Mouse (Mus musculus) adrenal gland, postnatal 10 days (tissue): ENCODE results near the gene Pkhd1. TPM values are rescaled to one million over a fixed set of nuclear protein-coding genes. Genes with fewer than 3 reads are reported as not detected.
"Not testable (repeated sequence)": the region's sequence is repeated elsewhere in the genome, so short reads cannot be mapped to it uniquely, and the experiment has no call there.

Experiments used
- DNase-seq: peaks from one replicate; pipeline ENCODE4 v3.0.0; 2021; ENCODE audit warnings: mixed read lengths
- total RNA-seq, 2 experiments: library from RNA; stranded (reverse); gene quantifications; 2 replicates each; pipeline ENCODE4 v1.2.3; 2021

Gene Pkhd1
- total RNA-seq, 2 experiments from 2014 or later = 0.39 to 1.1 TPM

DNA sequence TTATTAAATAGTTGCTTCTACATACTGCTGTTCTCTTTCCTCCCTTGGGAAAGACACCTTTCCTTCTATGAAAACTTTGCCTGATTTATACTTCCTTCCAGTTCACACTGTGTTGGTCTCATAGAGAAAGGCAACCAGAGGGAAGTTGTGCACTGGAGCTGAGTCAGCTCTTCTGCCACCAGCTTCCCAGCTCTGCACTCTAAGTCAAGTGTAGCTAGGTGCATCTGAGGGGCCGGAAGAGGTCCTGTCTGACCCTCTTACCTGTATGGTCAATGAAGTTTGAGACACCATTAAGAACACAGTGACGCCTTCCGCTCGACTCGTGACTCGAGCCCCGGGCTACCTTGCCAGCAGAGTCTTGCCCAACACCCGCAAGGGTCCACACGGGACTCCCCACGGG lies 131.8 kb downstream of the Pkhd1 start:
- no peak for DNase-seq

DNA sequence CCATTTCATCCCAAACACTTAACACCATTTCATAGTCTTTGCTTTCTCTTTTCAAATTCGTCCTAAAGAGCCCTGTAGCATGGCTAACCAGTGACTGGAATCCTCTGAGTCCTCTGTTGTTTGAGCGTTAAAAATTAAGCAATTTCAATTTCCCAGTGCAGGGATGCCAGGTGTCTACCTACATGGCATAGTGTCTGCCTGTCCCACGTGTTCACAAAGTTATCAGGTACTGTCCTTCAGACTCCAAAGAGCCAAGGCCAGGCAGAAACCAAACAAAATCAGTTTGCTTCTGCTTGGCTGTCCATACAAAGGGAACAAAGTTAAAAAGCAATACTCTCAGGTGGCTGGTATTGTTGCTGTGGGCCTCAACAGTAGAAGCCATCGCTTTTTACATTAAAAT lies 136.0 kb downstream of the Pkhd1 start:
- DNase-seq = no peak

DNA sequence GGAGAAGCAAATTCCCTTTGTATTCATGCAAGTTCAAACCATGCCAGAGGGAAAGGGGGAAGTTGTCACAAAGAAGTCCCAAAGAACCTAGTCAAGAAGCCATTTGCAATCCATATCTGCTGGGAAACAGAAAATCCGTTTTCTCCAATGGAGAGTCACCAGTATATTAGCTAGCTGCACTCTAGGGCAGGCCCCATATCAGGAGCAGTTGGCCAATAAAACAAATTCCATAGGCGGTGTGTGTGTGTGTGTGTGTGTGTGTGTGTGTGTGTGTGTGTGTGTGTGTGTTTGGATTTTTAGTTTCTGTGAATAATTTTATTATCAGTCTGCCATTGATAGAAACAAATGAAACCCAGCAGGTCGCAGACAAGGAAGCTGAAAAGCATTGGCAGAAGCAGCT lies 139.2 kb downstream of the Pkhd1 start:
- DNase-seq = no peak

DNA sequence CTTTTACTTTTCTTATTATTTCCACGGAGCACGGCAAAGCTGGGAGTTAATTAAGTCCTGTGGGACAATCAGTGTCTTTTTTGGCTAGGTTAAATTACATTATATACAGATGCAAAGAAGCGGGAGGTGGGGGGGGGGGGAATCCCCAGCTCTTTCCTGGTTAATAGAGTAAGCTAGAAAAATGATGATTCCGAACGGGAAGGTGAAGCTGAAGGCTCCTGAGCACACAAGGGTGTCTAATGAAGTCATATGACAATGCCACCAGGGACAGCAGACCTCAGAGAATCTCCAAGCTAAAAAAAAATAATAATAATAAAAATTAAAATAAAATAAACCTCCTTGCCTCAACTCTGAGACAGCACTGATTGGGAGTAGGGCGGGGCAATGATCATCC lies 139.6 kb downstream of the Pkhd1 start:
- no peak for DNase-seq

DNA sequence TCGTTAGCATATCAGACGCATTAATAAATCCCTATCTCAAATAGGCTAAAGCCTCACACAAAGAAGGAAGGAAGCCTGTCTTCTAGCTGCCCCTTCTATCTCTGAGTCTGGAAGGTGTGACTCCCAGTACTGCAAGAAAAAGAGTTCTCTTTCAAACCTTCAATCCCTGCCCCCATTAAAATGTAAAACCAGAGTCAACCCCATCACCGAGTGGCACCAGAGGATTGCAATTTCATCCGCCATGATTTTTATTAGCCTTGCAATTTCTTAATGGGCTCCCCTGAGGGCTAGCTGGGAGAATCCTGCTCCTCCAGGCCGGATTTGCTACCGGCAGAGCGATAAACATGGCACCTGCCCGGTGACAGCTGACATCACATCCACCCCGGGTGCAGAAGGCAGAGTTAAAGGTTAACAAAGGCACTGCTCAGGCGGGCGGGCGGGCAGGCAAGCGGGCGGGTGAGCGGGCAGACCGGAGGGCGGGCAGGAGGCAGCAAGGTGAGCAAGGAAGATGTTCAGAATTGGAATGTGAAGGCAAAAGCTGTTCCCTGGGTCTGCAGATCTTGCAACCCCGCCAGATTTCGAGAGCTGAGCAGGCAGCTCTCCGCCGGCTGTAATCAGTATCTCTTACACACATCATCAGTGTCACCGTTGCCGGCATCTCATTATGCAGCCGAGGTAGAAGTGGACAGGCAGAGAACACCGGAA lies 140.2 kb downstream of the Pkhd1 start:
- peak; percentile 12 for DNase-seq

DNA sequence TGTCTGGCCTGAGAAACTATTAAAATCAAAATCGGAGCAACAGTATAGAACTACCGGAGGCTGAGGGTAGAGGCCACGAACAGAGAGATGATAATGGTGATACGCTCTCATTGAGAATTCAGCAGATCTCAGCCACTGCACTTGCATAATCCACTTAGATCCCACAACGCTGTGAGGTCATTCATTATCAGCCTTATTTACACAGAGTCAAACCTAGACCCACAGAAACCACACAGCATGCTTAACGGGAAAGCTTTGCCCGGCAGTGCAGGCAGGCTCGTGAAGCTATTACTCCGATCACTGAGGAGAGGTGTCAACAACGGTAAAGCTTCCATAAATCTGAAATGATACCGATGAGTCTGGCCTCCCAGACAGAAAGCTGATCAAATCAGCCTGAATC lies 147.1 kb downstream of the Pkhd1 start:
- DNase-seq = no peak

DNA sequence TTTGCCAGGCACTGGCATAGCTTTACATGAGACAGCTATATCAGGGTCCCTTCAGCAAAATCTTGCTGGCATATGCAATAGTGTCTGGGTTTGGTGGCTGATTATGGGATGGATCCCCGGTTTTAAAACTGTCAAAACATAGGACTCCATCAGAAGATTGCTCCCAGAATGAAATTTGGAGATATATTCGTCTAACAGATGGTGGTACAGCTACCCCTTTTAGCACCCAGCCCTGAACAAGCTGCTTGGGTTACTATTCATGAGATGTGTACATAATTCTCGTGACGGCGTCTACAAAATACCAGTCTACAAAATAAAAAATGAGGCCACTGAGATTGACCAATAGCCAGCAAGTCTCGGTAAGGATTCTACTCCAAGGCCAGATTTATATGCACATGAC lies 147.5 kb downstream of the Pkhd1 start:
- DNase-seq = no peak

DNA sequence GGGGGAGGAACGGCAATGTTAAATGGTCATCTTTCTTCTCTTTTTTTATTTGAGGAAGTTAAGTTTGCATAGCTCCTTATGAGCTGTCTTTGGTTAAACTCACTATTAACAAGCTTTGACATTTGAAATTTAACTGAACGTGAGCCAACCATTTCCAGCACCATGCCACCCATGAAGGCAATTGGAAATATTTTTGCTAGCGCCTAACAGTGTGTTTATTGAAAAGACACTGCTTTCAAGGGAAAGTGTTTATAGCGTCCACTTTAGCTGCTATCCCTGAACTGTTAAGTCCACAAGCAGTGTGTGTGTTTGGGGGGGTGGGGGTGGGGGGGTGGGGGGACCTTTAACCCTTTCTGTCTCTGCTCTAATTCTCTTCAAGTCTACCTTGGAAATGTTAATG lies 151.4 kb downstream of the Pkhd1 start:
- no peak for DNase-seq

DNA sequence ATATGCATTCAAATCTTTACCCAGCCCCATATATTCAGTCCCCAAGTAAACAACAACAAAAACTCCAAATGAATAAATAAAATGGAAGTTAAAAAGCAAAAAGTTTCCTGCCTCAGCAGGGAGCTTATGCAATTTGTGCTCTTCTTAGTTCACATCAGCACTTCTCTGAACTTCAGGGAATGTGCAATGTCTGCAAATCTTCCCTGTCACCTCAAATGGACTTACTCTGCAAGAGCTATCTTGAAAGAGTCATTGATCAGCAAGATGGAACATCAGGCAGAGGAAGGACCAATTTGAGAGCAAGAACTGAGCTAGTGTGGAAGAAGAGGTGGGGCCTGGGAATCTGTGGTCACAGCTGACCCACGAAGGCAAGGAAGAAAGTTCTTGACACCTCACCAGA lies 163.2 kb downstream of the Pkhd1 start:
- no peak for DNase-seq

DNA sequence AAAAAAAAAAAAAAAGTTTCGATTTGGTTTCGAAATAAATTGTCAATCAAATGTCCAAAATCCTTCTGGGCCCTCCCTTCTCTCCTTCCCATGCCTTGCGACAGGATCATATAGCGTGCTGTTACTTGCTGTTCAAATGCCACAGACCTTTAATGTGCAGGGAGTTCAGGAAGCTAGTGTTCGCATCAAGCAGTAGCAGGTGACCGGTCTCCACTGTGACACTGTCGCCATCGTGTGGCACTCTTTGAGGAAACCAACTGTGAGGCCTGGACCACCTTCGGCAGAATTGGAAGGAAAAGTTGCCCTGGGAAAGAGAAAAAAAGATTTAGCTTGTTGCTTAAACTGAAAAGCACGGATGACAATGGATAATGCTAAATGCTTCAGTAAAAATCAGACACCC lies 167.8 kb downstream of the Pkhd1 start:
- DNase-seq = peak; percentile 24

DNA sequence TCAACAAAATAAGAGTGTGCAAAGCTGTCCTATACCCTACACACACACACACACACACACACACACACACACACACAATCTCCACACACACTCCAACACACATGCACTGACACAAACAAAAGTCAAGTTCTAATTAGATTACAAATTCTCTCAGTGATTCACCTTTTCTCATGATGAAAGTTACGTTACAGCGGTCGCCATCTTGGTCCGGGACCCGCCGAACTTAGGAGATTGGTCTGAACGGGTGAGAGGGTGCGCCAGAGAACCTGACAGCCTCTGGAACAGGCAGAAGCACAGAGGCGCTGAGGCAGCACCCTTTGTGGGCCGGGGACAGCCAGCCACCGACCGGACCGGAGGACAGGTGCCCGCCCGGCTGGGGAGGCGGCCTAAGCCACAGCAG lies 185.8 kb downstream of the Pkhd1 start:
- DNase-seq = not testable (repeated sequence)

DNA sequence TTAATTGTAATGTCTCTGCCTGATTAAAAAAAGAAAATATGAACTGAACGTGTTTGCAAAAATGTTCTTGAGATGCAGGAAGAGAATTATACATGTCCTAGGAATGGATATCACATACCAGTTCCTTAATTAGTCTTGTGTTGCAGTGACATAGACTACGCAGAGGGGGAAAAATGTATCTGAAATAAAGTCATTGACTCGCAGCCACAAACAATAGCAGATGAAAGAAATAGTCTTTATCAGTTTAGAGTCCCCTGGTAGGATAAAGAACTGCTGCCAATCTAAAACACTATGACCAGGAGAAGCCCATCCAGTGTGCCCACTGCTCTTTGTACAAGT lies 188.8 kb downstream of the Pkhd1 start:
- DNase-seq = no peak

DNA sequence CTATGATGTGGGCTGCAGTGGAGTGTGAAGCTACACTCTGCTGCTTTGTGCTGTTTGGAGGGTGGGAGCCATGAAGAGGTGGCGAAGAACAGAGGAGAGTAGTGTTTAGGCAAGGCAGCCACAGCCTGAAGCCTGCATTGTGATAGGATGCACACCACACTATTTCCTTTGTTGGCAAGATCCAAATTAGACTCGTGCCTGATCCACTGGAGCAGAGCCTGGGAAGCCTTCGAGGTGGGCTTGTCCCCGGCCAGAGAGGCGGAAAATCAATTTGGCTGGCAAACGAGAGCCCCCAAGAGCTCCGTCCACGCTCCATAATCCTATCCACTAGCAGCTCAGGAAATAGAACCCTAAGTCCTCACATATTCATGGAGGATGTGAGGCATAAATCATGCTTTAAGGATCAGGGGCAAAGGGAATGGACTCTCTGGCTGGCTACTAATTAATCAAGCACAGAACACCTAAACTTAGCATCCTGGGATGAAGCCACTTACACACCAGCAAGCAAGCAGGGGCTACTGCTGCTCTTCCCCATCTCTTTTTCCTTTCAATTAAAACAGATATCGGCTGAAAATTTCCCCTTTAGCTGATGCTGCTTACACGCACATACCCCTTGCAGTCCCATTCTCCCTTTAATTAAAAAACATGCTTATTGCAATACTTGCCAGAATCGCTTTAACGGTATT lies 189.4 kb downstream of the Pkhd1 start:
- no peak for DNase-seq

DNA sequence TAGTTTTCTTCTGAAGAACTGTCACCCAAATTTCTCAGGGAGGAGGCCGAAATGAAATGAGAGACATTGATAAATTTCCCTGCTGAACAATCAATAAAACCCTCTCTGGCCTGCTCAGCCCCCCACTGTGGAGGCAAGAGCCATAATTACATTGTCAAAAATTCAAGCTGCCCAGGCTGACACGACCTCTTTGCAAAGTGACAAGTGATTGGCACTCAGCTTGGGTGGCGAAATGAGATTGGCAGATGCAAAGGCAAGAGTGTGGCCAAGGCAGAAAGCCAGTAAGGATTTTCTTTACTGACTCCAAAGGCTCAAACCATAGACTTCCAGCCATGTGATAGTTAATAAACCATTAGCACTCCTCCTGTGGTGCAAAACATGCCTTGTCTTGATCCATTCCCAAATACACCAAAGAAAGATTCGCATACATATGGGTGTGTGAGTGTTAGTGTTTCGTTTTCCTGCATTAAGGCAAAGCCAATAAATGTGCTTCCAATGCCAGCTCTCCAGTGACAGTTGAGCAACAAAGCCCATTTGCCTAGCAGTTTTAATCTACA lies 208.4 kb downstream of the Pkhd1 start:
- peak; percentile 8 for DNase-seq

DNA sequence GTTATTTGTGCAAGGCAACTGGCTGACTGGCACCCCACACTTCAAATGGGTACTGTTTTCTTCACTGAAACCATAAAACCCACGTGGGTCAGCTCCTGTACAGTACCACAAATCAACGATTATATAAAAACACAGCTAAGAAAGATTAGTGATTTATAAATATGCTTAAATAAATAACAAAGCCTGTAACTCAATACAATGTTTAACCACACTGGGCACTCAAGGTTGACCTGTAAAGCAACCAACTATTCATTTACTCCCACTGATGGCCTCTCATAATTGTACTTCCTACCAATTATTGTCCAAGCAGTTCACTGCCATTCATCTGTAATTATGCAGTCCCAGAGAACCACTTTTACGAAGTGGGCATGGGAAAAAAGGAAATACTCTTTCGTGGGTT lies 219.5 kb downstream of the Pkhd1 start:
- DNase-seq = no peak

DNA sequence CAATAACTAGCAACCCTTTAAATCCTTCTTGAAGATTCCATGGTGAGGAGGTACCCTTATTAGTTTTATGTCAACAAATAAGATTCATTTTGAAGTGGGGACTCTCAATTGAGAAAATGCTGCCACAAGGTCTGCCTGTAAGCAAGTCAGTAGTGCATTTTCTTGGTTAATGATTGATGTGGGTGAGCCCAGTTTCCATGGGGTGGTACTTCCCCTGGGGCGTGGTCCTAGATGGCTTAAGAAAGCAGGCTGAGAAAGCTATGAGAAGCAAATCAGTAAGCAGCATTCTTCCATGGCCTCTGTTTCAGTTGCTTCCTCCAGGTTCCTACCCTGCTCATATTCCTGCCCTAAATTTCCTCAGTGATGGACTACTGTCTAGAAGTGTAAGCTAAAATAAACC lies 253.4 kb downstream of the Pkhd1 start:
- no peak for DNase-seq

DNA sequence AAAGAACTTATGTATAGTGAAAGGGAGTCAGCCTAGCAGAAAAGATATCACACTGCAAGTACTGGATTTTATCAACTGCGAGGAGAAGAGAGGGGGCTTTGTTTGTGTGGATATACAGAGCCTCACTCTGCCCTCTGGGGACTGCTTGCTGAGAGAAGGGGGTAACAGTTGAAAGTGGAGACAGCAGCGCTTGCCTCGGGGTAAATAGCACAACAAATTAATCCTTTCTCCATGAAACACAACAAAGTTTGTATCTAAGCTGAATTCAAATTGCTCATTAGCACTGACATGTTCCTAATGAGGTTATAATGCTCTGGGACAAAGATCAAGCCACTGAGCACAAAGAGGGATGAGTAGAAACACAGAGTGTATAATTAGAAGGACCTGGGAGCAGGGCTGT lies 273.2 kb downstream of the Pkhd1 start:
- no peak for DNase-seq

DNA sequence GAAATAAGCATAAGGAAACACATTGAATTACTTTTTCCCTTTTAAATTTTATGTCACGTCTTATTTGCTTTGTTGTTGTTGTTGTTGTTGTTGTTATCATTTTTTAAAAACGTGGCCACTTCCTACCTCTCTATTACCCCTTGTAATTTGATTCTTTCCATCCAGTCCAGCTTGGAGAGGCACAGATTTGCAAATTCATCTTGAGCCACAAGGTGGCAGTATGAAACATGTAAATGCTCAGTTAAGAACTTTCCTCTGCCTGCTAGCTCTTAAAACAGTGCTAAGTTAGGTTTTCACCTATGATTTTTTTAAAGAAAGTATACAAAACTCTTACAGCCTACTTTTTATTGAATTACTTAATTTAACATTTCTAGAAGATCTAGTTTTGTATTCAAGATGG lies 306.4 kb downstream of the Pkhd1 start:
- peak; percentile 60 for DNase-seq

DNA sequence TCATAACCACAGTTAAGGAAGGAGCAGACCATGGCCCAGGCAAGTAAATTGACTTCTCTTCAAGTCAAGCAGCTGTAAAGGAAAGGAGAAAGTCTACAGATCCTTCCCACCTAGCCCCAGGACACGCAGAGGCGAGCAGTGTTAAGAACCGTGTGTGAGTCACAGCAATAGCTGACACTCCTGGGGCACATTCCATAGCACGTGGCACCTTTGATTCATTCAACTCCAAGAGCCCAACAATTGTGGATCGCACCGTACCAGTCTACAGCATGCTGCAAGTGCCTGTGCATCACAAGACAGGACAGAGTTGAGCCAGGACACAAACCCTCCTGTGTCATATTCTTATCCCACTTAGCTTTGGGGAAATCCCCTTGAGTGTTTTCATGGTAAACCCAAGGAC lies 306.9 kb downstream of the Pkhd1 start:
- no peak for DNase-seq

DNA sequence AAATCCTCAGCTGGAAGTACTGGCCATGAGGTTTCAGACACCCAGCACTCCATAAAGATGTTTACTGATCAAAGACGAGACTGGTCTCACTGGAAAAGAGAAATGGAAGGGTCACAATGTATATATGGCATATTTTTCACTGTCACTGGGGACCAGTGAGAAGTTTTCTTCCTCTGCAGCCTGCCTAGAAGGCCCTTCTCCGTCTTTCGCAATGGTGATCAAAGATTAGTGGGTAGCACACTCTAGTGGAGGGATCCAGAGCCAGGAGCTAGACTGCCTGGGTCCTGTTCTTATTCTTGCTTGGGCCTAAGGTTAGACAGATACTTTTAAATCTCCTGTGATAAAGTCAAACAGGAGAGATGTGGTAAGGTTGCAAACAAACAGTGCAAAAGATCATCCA lies 311.7 kb downstream of the Pkhd1 start:
- DNase-seq = peak; percentile 10

DNA sequence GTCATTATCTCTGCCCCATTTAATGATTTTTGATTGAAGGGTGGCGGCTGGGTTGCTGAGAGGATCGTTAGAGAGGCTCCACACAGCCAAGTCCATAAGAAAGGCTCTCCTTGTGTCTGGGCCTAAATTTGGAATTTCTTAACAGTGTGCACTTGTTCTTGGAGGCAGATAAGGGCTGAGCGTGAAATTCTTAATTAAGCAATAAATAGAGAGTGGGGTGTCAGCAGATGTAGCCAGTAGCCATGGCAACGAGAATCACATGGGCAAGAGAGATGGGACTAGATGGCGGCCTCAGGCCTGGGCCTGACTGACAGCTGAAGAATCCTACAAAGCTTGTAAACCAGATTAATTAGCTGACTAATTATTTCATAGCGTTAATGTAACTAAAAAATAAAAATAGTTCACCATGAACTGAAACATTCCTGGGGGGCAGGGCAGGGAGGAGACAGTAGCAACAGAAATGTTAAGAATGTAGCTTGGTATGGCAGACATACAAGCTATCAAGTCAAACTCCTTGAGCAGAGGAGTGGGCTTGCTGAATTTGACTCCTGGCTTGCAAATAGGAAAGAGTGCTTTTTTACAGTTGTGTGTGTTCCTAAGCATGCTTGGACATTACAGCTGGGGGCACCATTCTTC lies 314.8 kb downstream of the Pkhd1 start:
- no peak for DNase-seq

DNA sequence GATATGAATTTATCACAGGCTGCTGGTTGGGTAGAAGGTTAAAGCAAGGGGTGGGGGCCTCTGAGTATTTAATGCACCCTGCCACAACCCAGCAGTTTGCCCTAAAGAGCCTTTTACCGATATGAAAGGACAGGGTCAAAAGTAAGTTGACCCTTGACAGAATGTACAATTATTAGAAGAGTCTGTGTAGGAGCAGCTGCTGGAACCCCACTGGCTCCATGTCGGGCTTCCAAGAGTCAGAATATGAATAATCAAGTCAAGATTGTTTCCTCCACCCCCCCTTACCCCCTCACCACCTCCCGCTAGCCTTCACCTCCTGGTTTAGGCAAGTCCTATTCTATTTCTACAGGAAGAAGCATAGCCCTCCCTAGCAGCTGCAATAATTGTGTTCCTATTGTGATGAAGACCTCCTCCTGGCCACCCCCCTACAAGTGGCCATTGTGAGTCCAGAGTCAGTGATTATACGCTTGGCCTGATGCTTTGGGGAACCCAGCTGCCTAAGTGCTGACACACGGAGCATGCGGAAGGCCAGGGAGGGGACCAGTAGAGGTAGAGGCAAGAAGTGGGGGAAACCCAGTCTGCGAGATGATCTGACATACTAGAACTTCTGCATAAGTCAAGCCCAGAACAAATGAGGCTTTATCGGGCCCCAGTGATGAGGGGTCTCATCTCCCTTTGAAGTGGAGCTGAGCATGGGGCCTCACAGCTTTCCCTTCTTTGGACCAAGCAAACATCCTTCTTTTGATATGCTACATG lies 315.5 kb downstream of the Pkhd1 start:
- no peak for DNase-seq

DNA sequence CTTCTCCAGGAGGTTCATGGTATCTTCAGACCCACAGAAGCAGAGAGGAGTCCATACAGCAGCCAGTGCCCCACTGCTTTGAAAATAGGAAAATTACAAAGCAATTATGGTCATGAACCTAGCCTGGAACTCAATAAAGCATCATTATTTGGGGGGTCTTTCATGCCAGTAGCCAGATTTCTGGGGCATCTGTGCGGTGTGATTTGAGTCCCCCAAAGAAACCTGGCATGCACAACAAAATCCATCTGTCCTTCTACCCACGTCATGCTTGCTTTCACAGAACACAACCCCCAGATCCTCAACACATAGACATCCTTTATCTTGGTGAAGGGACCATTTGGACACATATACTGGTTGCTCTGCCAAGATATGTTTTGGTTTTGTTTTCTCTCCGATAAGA lies 316.2 kb downstream of the Pkhd1 start:
- no peak for DNase-seq
